Mouse (Mus musculus): ENCODE results near the gene Psma6. TPM values are rescaled to one million over a fixed set of nuclear protein-coding genes. Genes with fewer than 3 reads are reported as not detected.

Psma6 gene
- polyA plus RNA-seq, 1 experiment from 2014 or later: 465 TPM

GRCm38 (mm10) chr12:55445583-55445982, 61.6 kb downstream of the Psma6 start:
- Histone ChIP-seq H3K27me3 (no peaks in the 10 kb centered on the region), H3K4me1 (replicated peaks) (peaks cover 17% of the 10 kb centered on the region), H3K9ac (replicated peaks) (no peak overlapping the region), H3K4me3 (replicated peaks) (no peak overlapping the region), H3K27ac (no peak overlapping the region), H3K9me3 (no peaks in the 10 kb centered on the region), H3K4me2 (replicated peaks) (no peak overlapping the region), H3K36me3 (no peaks in the 10 kb centered on the region)
- ATAC-seq: no peak
- 91% methylated on average over 4 of the region's 4 CpGs for WGBS

DNA sequence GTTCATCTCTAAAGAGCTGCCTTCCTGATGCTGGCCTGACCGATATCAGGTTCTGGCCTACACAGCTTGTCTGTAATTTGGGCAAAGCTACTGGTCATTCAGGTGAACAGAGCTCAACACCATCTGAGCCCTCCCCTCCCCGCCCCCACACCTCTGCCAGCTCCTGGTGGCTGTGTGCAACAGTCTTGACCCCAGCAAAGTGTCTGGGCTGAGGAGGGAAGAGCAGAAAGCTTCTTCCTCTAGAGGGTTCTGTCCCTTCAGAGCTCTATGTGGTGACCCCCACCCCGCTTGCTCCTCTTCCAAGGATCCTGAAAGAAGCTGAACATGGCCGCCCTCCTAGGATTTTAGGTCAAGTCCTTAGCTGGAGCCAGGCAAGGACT, 62.3 kb downstream of the Psma6 start:
- H3K4me2 ChIP-seq (replicated peaks): no peak overlapping the region
- no peaks in the 10 kb centered on the region for H3K27me3 ChIP-seq
- H3K9me3 ChIP-seq: no peaks in the 10 kb centered on the region
- 71% methylated on average over 4 of the region's 4 CpGs for WGBS
- no peaks in the 10 kb centered on the region for H3K36me3 ChIP-seq
- H3K27ac ChIP-seq: peak overlapping the region; percentile 82
- H3K4me3 ChIP-seq (replicated peaks): no peak overlapping the region
- H3K4me1 ChIP-seq (replicated peaks): peaks cover 17% of the 10 kb centered on the region
- ATAC-seq: no peak
- no peak overlapping the region for H3K9ac ChIP-seq (replicated peaks)

- H3K9ac ChIP-seq (replicated peaks): no peak overlapping the region
- WGBS: 29% methylated on average over 13 of the region's 13 CpGs
Observed at GRCm38 (mm10) chr12:55446746-55447395, 62.8 kb downstream of the Psma6 start.

DNA sequence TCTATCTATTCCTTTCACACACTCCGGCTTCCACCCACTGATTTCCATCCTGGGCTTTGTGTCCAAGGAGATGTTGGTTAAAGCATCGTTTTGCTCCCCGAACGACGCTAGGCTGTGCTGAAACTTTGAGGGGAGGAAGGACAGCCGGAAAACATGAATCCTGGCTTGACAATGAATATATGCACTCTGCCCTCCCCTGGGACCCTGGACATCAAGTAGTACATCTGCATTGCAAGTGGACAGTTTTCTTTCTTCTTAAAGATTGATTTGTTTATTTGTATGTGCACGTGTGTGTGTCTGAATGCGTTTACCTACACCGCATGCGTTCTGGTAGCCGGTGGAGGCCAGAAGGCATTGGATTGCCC, 63.4 kb downstream of the Psma6 start:
- 80% methylated on average over 11 of the region's 11 CpGs for WGBS
- no peak overlapping the region for H3K4me2 ChIP-seq (replicated peaks)
- no peak overlapping the region for H3K4me3 ChIP-seq (replicated peaks)
- H3K27me3 ChIP-seq: no peaks in the 10 kb centered on the region
- no peak for ATAC-seq
- no peaks in the 10 kb centered on the region for H3K36me3 ChIP-seq
- H3K4me1 ChIP-seq (replicated peaks): peaks cover 17% of the 10 kb centered on the region
- H3K27ac ChIP-seq: peak overlapping the region; percentile 82
- no peaks in the 10 kb centered on the region for H3K9me3 ChIP-seq
- no peak overlapping the region for H3K9ac ChIP-seq (replicated peaks)

More at GRCm38 (mm10) chr12:55446746-55447395, 62.8 kb downstream of the Psma6 start:
- Histone ChIP-seq H3K36me3 (no peaks in the 10 kb centered on the region), H3K4me1 (replicated peaks) (peaks cover 17% of the 10 kb centered on the region), H3K9me3 (no peaks in the 10 kb centered on the region), H3K27me3 (no peaks in the 10 kb centered on the region), H3K27ac (peak overlapping the region; percentile 82), H3K4me3 (replicated peaks) (no peak overlapping the region), H3K4me2 (replicated peaks) (no peak overlapping the region)
- peak; percentile 93 for ATAC-seq

DNA sequence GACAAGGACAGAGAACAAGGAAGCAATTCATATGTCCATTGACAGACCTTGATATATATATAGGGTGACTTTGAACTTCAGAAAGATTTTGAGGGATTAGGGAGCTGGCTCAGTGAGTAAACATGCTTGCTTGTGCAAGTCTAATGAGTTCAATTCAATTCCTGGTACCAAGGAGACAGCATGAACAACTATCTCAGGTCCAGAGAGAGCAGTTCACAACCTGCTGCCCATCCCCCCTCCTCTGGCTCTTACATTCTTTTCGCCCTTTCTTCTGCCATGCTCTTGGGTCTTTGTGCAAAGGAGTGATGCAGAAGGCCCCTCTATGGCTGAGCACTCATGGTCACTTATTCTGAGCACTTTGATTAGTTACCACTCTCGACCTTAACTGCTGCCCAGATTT, 64.4 kb downstream of the Psma6 start:
- Histone ChIP-seq H3K27ac (no peak overlapping the region), H3K36me3 (no peaks in the 10 kb centered on the region), H3K9ac (replicated peaks) (no peak overlapping the region), H3K4me3 (replicated peaks) (no peak overlapping the region), H3K9me3 (no peaks in the 10 kb centered on the region), H3K4me2 (replicated peaks) (no peak overlapping the region), H3K4me1 (replicated peaks) (peaks cover 17% of the 10 kb centered on the region), H3K27me3 (no peaks in the 10 kb centered on the region)
- 63% methylated on average over 2 of the region's 2 CpGs for WGBS
- no peak for ATAC-seq

- no peaks in the 10 kb centered on the region for H3K36me3 ChIP-seq
- H3K9me3 ChIP-seq: no peaks in the 10 kb centered on the region
- H3K4me1 ChIP-seq (replicated peaks): peaks cover 17% of the 10 kb centered on the region
- no peak overlapping the region for H3K9ac ChIP-seq (replicated peaks)
- H3K27ac ChIP-seq: no peak overlapping the region
- no peak overlapping the region for H3K4me3 ChIP-seq (replicated peaks)
- 94% methylated on average over 2 of the region's 2 CpGs for WGBS
- ATAC-seq: no peak
- no peaks in the 10 kb centered on the region for H3K27me3 ChIP-seq
- H3K4me2 ChIP-seq (replicated peaks): no peak overlapping the region
Observed at GRCm38 (mm10) chr12:55449048-55449447, 65.0 kb downstream of the Psma6 start.

DNA sequence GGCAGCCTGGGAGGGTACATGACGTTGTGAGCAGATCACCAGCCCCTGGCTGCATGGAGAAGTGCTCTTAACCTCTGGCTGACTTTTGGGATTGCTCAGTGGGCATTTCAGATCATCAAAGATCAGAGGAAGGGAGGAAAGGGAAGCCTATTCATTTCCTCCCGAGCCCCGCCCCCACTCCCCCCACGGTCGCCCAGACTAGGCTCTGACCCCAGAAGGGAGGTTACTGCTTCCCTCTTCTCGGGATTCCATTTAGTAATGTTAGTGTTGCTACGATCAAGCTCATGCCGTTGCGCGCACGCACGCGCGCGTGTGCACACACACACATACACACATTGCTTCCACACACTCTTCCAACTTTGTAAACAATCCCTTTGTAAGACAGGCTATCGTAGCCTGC, 66.4 kb downstream of the Psma6 start:
- no peak overlapping the region for H3K4me3 ChIP-seq (replicated peaks)
- no peak overlapping the region for H3K9ac ChIP-seq (replicated peaks)
- no peak overlapping the region for H3K4me2 ChIP-seq (replicated peaks)
- WGBS: 68% methylated on average over 16 of the region's 16 CpGs
- H3K9me3 ChIP-seq: no peaks in the 10 kb centered on the region
- H3K4me1 ChIP-seq (replicated peaks): peaks cover 17% of the 10 kb centered on the region
- no peaks in the 10 kb centered on the region for H3K27me3 ChIP-seq
- ATAC-seq: no peak
- no peak overlapping the region for H3K27ac ChIP-seq
- H3K36me3 ChIP-seq: no peaks in the 10 kb centered on the region

- Histone ChIP-seq H3K4me1 (replicated peaks) (no peaks in the 10 kb centered on the region), H3K4me3 (replicated peaks) (no peak overlapping the region), H3K36me3 (no peaks in the 10 kb centered on the region), H3K27ac (no peak overlapping the region), H3K9me3 (no peaks in the 10 kb centered on the region), H3K9ac (replicated peaks) (no peak overlapping the region), H3K27me3 (no peaks in the 10 kb centered on the region), H3K4me2 (replicated peaks) (no peak overlapping the region)
- WGBS: 70% methylated on average over 5 of the region's 5 CpGs
- ATAC-seq: no peak
Observed at GRCm38 (mm10) chr12:55452839-55453238, 68.8 kb downstream of the Psma6 start.

- Histone ChIP-seq H3K4me2 (replicated peaks) (no peak overlapping the region), H3K9ac (replicated peaks) (no peak overlapping the region), H3K9me3 (no peaks in the 10 kb centered on the region), H3K4me3 (replicated peaks) (no peak overlapping the region), H3K4me1 (replicated peaks) (no peaks in the 10 kb centered on the region), H3K27ac (no peak overlapping the region), H3K27me3 (no peaks in the 10 kb centered on the region), H3K36me3 (no peaks in the 10 kb centered on the region)
- ATAC-seq: no peak
- WGBS: 85% methylated on average over 4 of the region's 4 CpGs
Observed at GRCm38 (mm10) chr12:55453924-55454323, 69.9 kb downstream of the Psma6 start.

DNA sequence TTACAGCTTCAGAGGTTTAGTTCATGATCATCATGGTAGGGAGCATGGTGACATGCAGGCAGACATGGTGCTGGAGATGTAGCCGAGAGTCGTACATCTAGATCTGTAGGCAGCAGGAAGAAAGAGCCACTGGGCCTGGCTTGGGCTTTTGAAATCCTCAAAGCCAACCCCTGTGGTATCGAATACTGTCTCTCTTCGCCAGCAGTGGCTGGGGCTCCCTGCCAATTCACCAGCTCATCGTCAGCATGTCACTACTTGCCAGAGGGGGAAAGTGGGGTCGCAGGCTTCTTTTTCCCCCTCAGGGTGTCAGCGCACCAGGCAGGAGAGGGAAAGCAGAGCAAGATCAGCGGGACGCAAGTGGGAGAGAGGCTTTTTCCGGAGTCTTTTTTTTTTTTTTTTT, 71.2 kb downstream of the Psma6 start:
- Histone ChIP-seq H3K27ac (no peak overlapping the region), H3K4me2 (replicated peaks) (no peak overlapping the region), H3K9me3 (no peaks in the 10 kb centered on the region), H3K4me3 (replicated peaks) (no peak overlapping the region), H3K9ac (replicated peaks) (no peak overlapping the region), H3K36me3 (no peaks in the 10 kb centered on the region), H3K4me1 (replicated peaks) (no peaks in the 10 kb centered on the region), H3K27me3 (no peaks in the 10 kb centered on the region)
- ATAC-seq: no peak
- WGBS: 85% methylated on average over 10 of the region's 10 CpGs

GRCm38 (mm10) chr12:55456136-55456535, 72.1 kb downstream of the Psma6 start:
- H3K36me3 ChIP-seq: no peaks in the 10 kb centered on the region
- no peak overlapping the region for H3K27ac ChIP-seq
- no peak for ATAC-seq
- no peaks in the 10 kb centered on the region for H3K27me3 ChIP-seq
- no peak overlapping the region for H3K9ac ChIP-seq (replicated peaks)
- no peaks in the 10 kb centered on the region for H3K4me1 ChIP-seq (replicated peaks)
- H3K9me3 ChIP-seq: no peaks in the 10 kb centered on the region
- WGBS: 68% methylated on average over 3 of the region's 3 CpGs
- H3K4me3 ChIP-seq (replicated peaks): no peak overlapping the region
- H3K4me2 ChIP-seq (replicated peaks): no peak overlapping the region

GRCm38 (mm10) chr12:55456893-55457292, 72.9 kb downstream of the Psma6 start:
- 92% methylated on average over 5 of the region's 5 CpGs for WGBS
- Histone ChIP-seq H3K4me1 (replicated peaks) (no peaks in the 10 kb centered on the region), H3K27ac (no peak overlapping the region), H3K36me3 (no peaks in the 10 kb centered on the region), H3K27me3 (no peaks in the 10 kb centered on the region), H3K9ac (replicated peaks) (no peak overlapping the region), H3K4me3 (replicated peaks) (no peak overlapping the region), H3K9me3 (no peaks in the 10 kb centered on the region), H3K4me2 (replicated peaks) (no peak overlapping the region)
- no peak for ATAC-seq

DNA sequence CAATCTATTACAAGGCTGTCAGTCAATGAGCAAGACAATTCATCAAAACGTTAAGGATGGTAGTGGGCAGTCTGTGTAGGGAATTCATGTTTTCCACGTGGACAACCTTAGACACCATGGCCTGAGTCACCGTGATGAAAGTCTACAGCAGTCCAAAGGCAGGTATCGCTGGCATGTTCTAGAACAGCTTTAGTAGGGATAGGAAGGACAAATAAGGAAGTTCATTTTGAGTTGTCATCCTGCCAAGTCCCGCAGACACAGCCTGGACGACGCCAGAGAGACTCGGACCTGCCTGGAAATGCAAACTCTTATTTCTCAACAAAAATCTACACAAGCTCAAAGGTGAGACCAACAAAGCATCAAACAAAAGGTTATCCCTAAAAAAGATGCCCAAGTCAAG, 75.7 kb downstream of the Psma6 start:
- Histone ChIP-seq H3K27ac (no peak overlapping the region), H3K4me1 (replicated peaks) (peaks cover 16% of the 10 kb centered on the region), H3K4me2 (replicated peaks) (no peak overlapping the region), H3K27me3 (no peaks in the 10 kb centered on the region), H3K9ac (replicated peaks) (no peak overlapping the region), H3K4me3 (replicated peaks) (no peak overlapping the region), H3K9me3 (no peaks in the 10 kb centered on the region), H3K36me3 (no peaks in the 10 kb centered on the region)
- ATAC-seq: no peak
- WGBS: 88% methylated on average over 8 of the region's 8 CpGs

Measured in midbrain, embryonic 13.5 days (tissue).